Mouse (Mus musculus): Measurements from ENCODE around the gene Syap1.
"Not testable (repeated sequence)": the region's sequence is repeated elsewhere in the genome, so short reads cannot be mapped to it uniquely, and the experiment has no call there.

Gene Syap1

GRCm38 (mm10) chrX:162830313-162830712 lies 57.9 kb downstream of the Syap1 start:
- CTCF ChIA-PET = not testable (repeated sequence)

GRCm38 (mm10) chrX:162829741-162830140 lies 58.5 kb downstream of the Syap1 start:
- CTCF ChIA-PET = no interaction called here

GRCm38 (mm10) chrX:162829203-162829708 lies 59.0 kb downstream of the Syap1 start, which contains the start of gene Txlng:
Txlng (minus strand) TSS chrX:162829454.
- CTCF ChIA-PET = no interaction called here

DNA sequence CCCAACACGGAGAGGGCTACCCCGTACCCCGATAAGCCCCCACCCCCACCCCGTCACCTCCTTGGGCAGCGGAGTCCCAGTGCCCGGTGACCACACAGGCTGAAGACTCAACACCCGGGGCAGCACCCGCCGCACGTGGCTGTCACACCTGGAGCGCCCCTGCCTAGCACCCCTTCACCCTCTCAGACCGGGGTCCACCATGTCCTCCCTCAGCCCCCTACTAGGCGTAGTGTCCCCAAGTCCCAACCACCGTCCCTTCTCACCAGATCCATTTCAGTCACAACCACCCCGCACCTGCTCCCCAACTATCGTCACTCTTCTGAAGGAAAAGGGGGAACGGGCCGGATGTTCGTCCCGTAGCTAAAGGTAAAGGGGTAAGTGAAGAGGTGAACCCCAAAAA lies 59.5 kb downstream of the Syap1 start:
- CTCF ChIA-PET = no interaction called here

DNA sequence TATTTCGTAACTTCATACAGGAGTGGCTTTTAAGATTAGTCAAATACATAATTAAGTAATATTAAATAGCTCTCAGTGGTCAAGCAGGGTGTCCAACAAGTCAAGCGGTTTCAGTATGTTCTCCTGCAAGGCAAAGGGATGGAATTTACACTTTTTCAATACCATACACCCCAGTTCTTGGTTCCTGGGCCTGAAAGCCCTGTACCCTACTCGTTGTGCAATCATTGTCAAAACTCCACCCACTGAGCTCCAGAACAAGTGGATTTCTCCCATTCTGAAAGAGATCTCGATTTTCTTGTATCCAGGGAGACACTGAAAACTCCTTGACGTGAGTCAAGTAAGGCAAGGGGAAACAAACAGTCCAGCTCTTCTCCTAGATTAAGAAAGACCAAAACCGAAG lies 60.2 kb downstream of the Syap1 start:
- CTCF ChIA-PET = no interaction called here

All from spleen, embryonic (tissue).